Mouse (Mus musculus) ES-CJ7 (cell line): ENCODE data around the gene Armc8.

Source experiments
- DNase-seq: peaks from one replicate; pipeline ENCODE4 v3.0.0; 2011; ENCODE audit warnings: low read depth, low spot score

Armc8 gene

GRCm38 (mm10) chr9:99447323-99447722 lies 121.4 kb downstream of the Armc8 start:
- DNase-seq: no peak

- DNase-seq: no peak
These were observed 122.4 kb downstream of the Armc8 start for GRCm38 (mm10) chr9:99446259-99446658.

- peak; percentile 84 for DNase-seq
These were observed 124.0 kb downstream of the Armc8 start for GRCm38 (mm10) chr9:99444590-99445178.

GRCm38 (mm10) chr9:99441647-99442433 lies 126.9 kb downstream of the Armc8 start:
- DNase-seq: no peak

- DNase-seq: no peak
These were observed 127.8 kb downstream of the Armc8 start for GRCm38 (mm10) chr9:99440941-99441340.

- DNase-seq: no peak
These were observed 129.6 kb downstream of the Armc8 start for GRCm38 (mm10) chr9:99439064-99439463.

- peak; percentile 61 for DNase-seq
These were observed 130.7 kb downstream of the Armc8 start for GRCm38 (mm10) chr9:99437781-99438565.

- DNase-seq: peak; percentile 57
These were observed 131.5 kb downstream of the Armc8 start, which contains the start of gene Mras for GRCm38 (mm10) chr9:99437031-99437764. Gene Mras (minus strand): TSS chr9:99437381.

GRCm38 (mm10) chr9:99436182-99437030 lies 132.3 kb downstream of the Armc8 start:
- no peak for DNase-seq

- DNase-seq: no peak
These were observed 133.0 kb downstream of the Armc8 start for GRCm38 (mm10) chr9:99435619-99436181.

GRCm38 (mm10) chr9:99434892-99435618 lies 133.6 kb downstream of the Armc8 start:
- peak; percentile 67 for DNase-seq

GRCm38 (mm10) chr9:99432478-99432877 lies 136.2 kb downstream of the Armc8 start:
- no peak for DNase-seq

GRCm38 (mm10) chr9:99431963-99432362 lies 136.7 kb downstream of the Armc8 start:
- peak; percentile 9 for DNase-seq

- no peak for DNase-seq
These were observed 137.4 kb downstream of the Armc8 start for GRCm38 (mm10) chr9:99431346-99431745.

GRCm38 (mm10) chr9:99430806-99431205 lies 137.9 kb downstream of the Armc8 start:
- no peak for DNase-seq

GRCm38 (mm10) chr9:99429845-99430244 lies 138.9 kb downstream of the Armc8 start:
- DNase-seq: no peak

- peak; percentile 6 for DNase-seq
These were observed 139.9 kb downstream of the Armc8 start for GRCm38 (mm10) chr9:99428601-99429331.
